ENCODE assay signal across 10 mouse cellular contexts in the genomic region with DNA sequence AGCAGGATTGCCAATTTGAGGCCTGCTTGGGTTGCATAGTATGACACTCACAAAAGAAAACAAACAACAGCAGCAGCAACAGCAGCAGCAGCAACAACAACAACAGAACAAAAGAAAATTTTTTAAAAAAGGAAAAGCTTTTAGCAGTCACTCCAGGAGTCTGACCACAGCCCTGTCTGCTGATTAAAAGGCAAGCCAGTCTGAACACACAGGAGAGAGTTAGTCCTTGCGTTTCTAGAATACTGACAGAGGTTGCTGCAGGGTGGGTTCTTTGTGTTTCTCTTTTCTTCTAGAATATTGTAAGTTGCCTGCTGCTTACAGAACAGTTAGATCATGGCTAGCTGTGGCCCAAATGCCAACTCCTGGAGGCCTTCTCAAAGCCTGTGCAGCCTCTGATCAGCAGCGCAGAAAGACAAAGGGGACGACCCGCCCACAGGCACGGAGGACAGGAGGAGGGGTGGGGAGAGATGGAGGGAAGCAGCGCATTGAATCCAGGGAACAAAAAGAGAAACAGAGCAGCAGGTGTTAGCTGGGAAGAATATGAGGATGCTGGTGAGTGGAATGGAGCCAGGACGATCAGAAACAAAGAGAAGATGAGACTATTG. TPM values are rescaled to one million over a fixed set of nuclear protein-coding genes. Genes with fewer than 3 reads are reported as not detected.
DNase-seq lines count a peak whose midpoint lies in the region; ATAC-seq lines count a peak whose summit lies in the region.
"Had no signal": no experiment of that assay in that cellular context is flagged by ENCODE, and none has a peak within 500 bp of the region (broad histone marks: within the 10 kb centered on the region; RNA-seq: fewer than 3 reads in every experiment).

No protein-coding gene starts in this region.

- H3K9me3 ChIP-seq in hindbrain, embryonic 10.5 days = no peaks in the 10 kb centered on the region
- H3K9me3 ChIP-seq in midbrain, embryonic 16.5 days (replicated peaks; ENCODE audit: control insufficient read depth, low read length, poor library complexity, severe bottlenecking) = no peaks in the 10 kb centered on the region

- H3K27ac ChIP-seq in hindbrain, embryonic 10.5 days = peak overlapping the region; percentile 90
- peak overlapping the region; percentile 74 for H3K27ac ChIP-seq in midbrain, embryonic 16.5 days (ENCODE audit: low read length)
- H3K27ac ChIP-seq: heart, adult 2 months had no signal

- H3K4me1 ChIP-seq in hindbrain, embryonic 10.5 days (replicated peaks) = peaks cover 30% of the 10 kb centered on the region
- peaks cover 12% of the 10 kb centered on the region for H3K4me1 ChIP-seq in midbrain, embryonic 16.5 days (ENCODE audit: control insufficient read depth, insufficient read depth, low read length)

- H3K36me3 ChIP-seq in hindbrain, embryonic 10.5 days = no peaks in the 10 kb centered on the region
- H3K36me3 ChIP-seq in midbrain, embryonic 16.5 days (ENCODE audit: control insufficient read depth, insufficient read depth, low read length) = no peaks in the 10 kb centered on the region

- ATAC-seq in midbrain, embryonic 16.5 days = peak; percentile 89

- H3K27me3 ChIP-seq in hindbrain, embryonic 10.5 days (ENCODE audit: insufficient read depth, poor library complexity, severe bottlenecking) = no peaks in the 10 kb centered on the region; the same call in 1 of the 2 replicates
- H3K27me3 ChIP-seq in midbrain, embryonic 16.5 days (ENCODE audit: control insufficient read depth, insufficient read depth, low read depth, low read length) = no peaks in the 10 kb centered on the region

- WGBS in hindbrain, embryonic 10.5 days = 15% methylated on average over 7 of the region's 7 CpGs
- 4% methylated on average over 7 of the region's 7 CpGs for WGBS in midbrain, embryonic 16.5 days

- H3K4me2 ChIP-seq in midbrain, embryonic 16.5 days (ENCODE audit: low read length) = peak overlapping the region; percentile 30

- H3K9ac ChIP-seq in midbrain, embryonic 16.5 days (ENCODE audit: low read depth, low read length) = peak overlapping the region; percentile 23; the same call in 1 of the 2 replicates

- H3K4me3 ChIP-seq in hindbrain, embryonic 10.5 days = peak overlapping the region; percentile 36; the same call in 1 of the 2 replicates
- H3K4me3 ChIP-seq in midbrain, embryonic 16.5 days (ENCODE audit: low read depth, low read length) = no peak overlapping the region
- H3K4me3 ChIP-seq: heart, adult 2 months had no signal

- peak; percentile 9 for DNase-seq in ZHBTc4 (ENCODE audit: low read depth, low spot score)
- peak; percentile 58 for DNase-seq in embryo, embryonic 10.5 days (ENCODE audit: low spot score)
- peak; percentile 73 for DNase-seq in hindbrain, embryonic 10.5 days (ENCODE audit: low spot score)
- no peak for DNase-seq in yolk sac, embryonic 10.5 days (ENCODE audit: low spot score)
- DNase-seq in gastrocnemius, postnatal 4 days (ENCODE audit: low spot score in 2 of 2) = no peak
- DNase-seq in lung, adult 18-20 months = no peak
- DNase-seq in frontal cortex, adult 2 months (ENCODE audit: extremely low spot score in 1 of 2, low spot score in 1 of 2) = no peak
- DNase-seq: cerebellum, adult 11-12 months; heart, adult 2 months had no signal

RNA-seq across cellular contexts. Expression of a gene that starts 55.2 kb away (rescaled TPM):
- 7.2 and 7.7 TPM in 2 replicates for polyA plus RNA-seq in hindbrain, embryonic 10.5 days (2016; fragmentation: Nextera tagmentation; extraction: Ambion mirVana)
- 3.9 and 5.6 TPM in 2 replicates for polyA plus RNA-seq in midbrain, embryonic 16.5 days (2015; fragmentation: Nextera tagmentation; extraction: Ambion mirVana)
- 10 to 100 TPM in 1 of 2 experiments, 1 to 10 TPM in 1; 9.6 to 10.6 TPM for total RNA-seq in gastrocnemius, postnatal 4 days (2021)
- polyA plus RNA-seq in frontal cortex, adult 2 months (2012; rRNA removed) = 5.8 and 6.4 TPM in 2 replicates

Comparison
In these comparisons a context has a peak if more than half of its experiments do, and no peak if none do; other contexts are left out.
1. DNase-seq: peak in ZHBTc4 (single experiment), embryo, embryonic 10.5 days (single experiment) and hindbrain, embryonic 10.5 days (single experiment); none in yolk sac, embryonic 10.5 days (single experiment), gastrocnemius, postnatal 4 days (0 of 2), lung, adult 18-20 months (0 of 2) and frontal cortex, adult 2 months (0 of 2).